Mouse (Mus musculus) testis, adult 2 months (tissue): ENCODE measurements at regions not wholly inside any gene's neighbourhood (a gene's known extent, or its start where the extent isn't known, plus 50 kb on each side); places are given as distances from the start of the nearest gene placed in this dataset.

Source experiments
- H3K27ac ChIP-seq: fragments of 200-500 bp; 2 replicates; pipeline ENCODE4 v1.5.1; 2012; ENCODE audit warnings: low read depth, low read length; ENCODE audit not compliant: control insufficient read depth, insufficient read depth
- H3K27me3 ChIP-seq: fragments of 200-500 bp; 2 replicates; pipeline ENCODE4 v1.6.1; 2012; ENCODE audit warnings: mild to moderate bottlenecking, low read length, moderate library complexity; ENCODE audit not compliant: control insufficient read depth, insufficient read depth
- H3K36me3 ChIP-seq: fragments of 200-500 bp; 2 replicates; pipeline ENCODE4 v1.6.1; 2012; ENCODE audit warnings: mild to moderate bottlenecking, low read length; ENCODE audit not compliant: control insufficient read depth, insufficient read depth
- H3K4me1 ChIP-seq: fragments of 200-500 bp; 2 replicates; pipeline ENCODE4 v1.6.1; 2012; ENCODE audit warnings: low read length; ENCODE audit not compliant: control insufficient read depth, insufficient read depth
- H3K4me3 ChIP-seq: fragments of 200-500 bp; 2 replicates; pipeline ENCODE4 v1.5.1; 2012; ENCODE audit warnings: low read depth, mild to moderate bottlenecking, low read length, moderate library complexity, mixed read lengths; ENCODE audit not compliant: control insufficient read depth
- CTCF ChIP-seq: fragments of 200-500 bp; IDR thresholded peaks from 2 replicates; pipeline ENCODE4 v1.5.1; 2012; ENCODE audit warnings: low read depth, mild to moderate bottlenecking, inconsistent platforms, low read length, moderate library complexity; ENCODE audit not compliant: control insufficient read depth, insufficient read depth, insufficient replicate concordance
- POLR2A ChIP-seq: fragments of 200-500 bp; IDR thresholded peaks from 2 replicates; pipeline ENCODE4 v1.6.1; 2012; ENCODE audit warnings: low read depth, mild to moderate bottlenecking, inconsistent platforms, low read length, moderate library complexity; ENCODE audit not compliant: control insufficient read depth

- no peaks in the 10 kb centered on the region for H3K4me1 ChIP-seq
- H3K27me3 ChIP-seq: no peaks in the 10 kb centered on the region
- H3K36me3 ChIP-seq: no peaks in the 10 kb centered on the region
- H3K27ac ChIP-seq: no peak overlapping the region
- TF ChIP-seq POLR2A (no peak), CTCF (peak; percentile 41; the same call in 1 of the 2 replicates)
- H3K4me3 ChIP-seq: no peak overlapping the region
Measured at GRCm38 (mm10) chrX:57674955-57675354, 171.4 kb upstream of the Gpr101 start.

DNA sequence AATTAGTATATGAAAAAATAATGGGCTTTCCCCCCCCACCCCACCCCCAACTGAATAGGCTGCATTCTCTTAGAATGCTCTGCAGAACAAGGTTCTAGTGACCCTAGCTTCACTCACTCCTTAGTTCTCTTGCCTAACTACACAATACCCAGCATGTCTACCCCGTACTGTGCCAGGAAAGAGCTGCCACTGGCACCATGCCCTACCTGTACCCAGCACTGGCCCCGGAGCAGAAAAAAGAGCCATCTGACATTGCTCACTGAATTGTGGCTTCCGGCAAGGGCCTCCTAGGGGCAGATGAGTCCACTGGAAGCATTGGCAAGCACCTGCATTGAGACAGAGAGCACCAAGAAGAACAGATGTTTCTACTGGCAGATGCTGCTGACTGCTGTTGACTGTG lies 156.0 kb upstream of the Gpr101 start:
- Histone ChIP-seq H3K4me1 (no peaks in the 10 kb centered on the region), H3K36me3 (no peaks in the 10 kb centered on the region), H3K4me3 (no peak overlapping the region), H3K27me3 (no peaks in the 10 kb centered on the region), H3K27ac (no peak overlapping the region)
- no peak for TF ChIP-seq CTCF
- TF ChIP-seq POLR2A: no peak

DNA sequence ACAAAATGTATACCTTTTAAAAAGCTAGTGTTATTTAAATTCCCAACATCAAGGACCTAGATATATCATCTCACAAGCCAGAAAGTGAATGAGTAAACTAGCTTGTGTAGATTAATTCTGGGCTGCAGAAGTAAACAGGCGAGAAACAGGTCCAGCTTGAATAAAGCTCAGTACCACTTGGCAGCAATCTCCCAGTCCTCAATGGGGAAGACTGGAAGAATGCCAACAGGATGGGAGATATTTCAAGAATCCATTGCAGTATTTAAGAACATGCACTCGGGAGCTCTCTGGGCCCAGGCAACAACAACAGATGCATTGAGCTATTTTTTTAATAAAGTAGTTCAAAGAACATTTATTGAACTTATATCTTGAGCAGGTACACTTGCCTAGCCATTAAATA lies 152.5 kb upstream of the Gpr101 start:
- H3K4me3 ChIP-seq: no peak overlapping the region
- no peaks in the 10 kb centered on the region for H3K36me3 ChIP-seq
- no peak overlapping the region for H3K27ac ChIP-seq
- H3K4me1 ChIP-seq: no peaks in the 10 kb centered on the region
- TF ChIP-seq POLR2A: no peak
- TF ChIP-seq CTCF: no peak
- no peaks in the 10 kb centered on the region for H3K27me3 ChIP-seq

DNA sequence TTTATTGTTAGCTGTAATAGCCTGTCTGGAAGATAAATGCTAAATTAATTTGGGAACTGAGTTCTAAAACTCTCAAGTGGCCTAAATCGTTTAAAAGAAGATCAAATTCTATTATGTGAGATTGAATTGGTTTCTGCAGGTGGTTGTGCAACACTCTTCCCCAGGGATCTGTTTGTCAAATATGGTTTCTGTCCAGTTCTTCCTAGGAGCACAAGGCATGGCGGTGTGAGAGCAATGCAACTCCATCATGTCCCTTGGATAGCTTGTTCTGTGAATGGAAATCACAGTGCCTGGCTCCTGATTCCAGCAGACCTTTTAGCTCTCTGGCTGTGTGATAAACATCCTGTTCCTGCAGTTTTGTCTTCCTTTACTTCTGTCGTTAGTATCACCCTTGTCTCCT lies 151.9 kb upstream of the Gpr101 start:
- H3K4me1 ChIP-seq: no peaks in the 10 kb centered on the region
- no peaks in the 10 kb centered on the region for H3K27me3 ChIP-seq
- TF ChIP-seq POLR2A (no peak), CTCF (no peak)
- H3K36me3 ChIP-seq: no peaks in the 10 kb centered on the region
- no peak overlapping the region for H3K4me3 ChIP-seq
- H3K27ac ChIP-seq: no peak overlapping the region
